Mouse (Mus musculus) heart, adult 2 months (tissue): ENCODE data around the gene Aym1.

Experiments
- CTCF ChIP-seq: fragments of 200-600 bp; IDR thresholded peaks from 2 replicates; pipeline ENCODE4 v1.8.1; 2022; ENCODE audit warnings: antibody characterized with exemption, mild to moderate bottlenecking, moderate library complexity
- POLR2A ChIP-seq: fragments of 200-500 bp; IDR thresholded peaks from 2 replicates; pipeline ENCODE4 v1.6.1; 2011; ENCODE audit warnings: mild to moderate bottlenecking, low read depth, low read length, control low read depth; ENCODE audit not compliant: insufficient read depth

- TF ChIP-seq POLR2A (no peak), CTCF (no peak)
Observed at GRCm38 (mm10) chr5:113382580-113382979, 25.5 kb downstream of the Aym1 start.
